9 mouse cellular contexts compared by ENCODE assay signal in the genomic region with DNA sequence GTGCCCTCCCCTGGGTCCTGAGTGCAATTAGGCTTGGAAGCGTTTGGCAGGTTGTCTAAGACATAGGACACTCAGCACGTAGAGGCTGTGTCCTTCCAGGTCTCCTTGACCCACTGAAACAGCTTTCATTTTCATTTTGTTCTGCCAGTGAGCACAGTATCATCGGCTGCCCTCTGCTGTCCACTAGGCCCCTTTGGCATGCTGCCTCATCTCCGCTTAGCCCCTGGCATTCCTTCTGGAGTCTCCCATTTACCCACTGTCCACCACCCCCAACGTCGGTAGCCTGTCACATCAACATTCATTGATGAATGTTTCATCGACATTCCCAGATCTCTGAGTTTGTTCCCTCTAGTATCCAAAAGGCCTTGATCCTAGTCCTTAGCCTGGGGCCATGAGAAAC. TPM values are rescaled to one million over a fixed set of nuclear protein-coding genes. Genes with fewer than 3 reads are reported as not detected.
DNase-seq lines count a peak whose midpoint lies in the region; ATAC-seq lines count a peak whose summit lies in the region.
"Had no signal": no experiment of that assay in that cellular context is flagged by ENCODE, and none has a peak within 500 bp of the region (broad histone marks: within the 10 kb centered on the region; RNA-seq: fewer than 3 reads in every experiment).

No protein-coding gene starts in this region.

- peak overlapping the region; percentile 9 for H3K4me3 ChIP-seq in hindbrain, embryonic 10.5 days
- H3K4me3 ChIP-seq in hindbrain, embryonic 13.5 days, result no peak overlapping the region
- 0 out of 2 replicates have a peak overlapping the region, but pooled peaks have one; percentile 12 for H3K4me3 ChIP-seq in embryonic facial prominence, embryonic 12.5 days
- peak overlapping the region; percentile 3; the same call in 1 of the 2 replicates for H3K4me3 ChIP-seq in kidney, embryonic 14.5 days (ENCODE audit: low read length)
- peak overlapping the region; percentile 45 for H3K4me3 ChIP-seq in lung, embryonic 16.5 days (ENCODE audit: low read length)

- WGBS in hindbrain, embryonic 10.5 days, result 90% methylated on average over 7 of the region's 7 CpGs
- WGBS in hindbrain, embryonic 13.5 days, result 90% methylated on average over 7 of the region's 7 CpGs
- WGBS in embryonic facial prominence, embryonic 12.5 days, result 86% methylated on average over 7 of the region's 7 CpGs
- 73% methylated on average over 7 of the region's 7 CpGs for WGBS in kidney, embryonic 14.5 days
- 63% methylated on average over 7 of the region's 7 CpGs for WGBS in lung, embryonic 16.5 days

- no peaks in the 10 kb centered on the region for H3K36me3 ChIP-seq in hindbrain, embryonic 10.5 days
- H3K36me3 ChIP-seq in hindbrain, embryonic 13.5 days, result no peaks in the 10 kb centered on the region
- no peaks in the 10 kb centered on the region for H3K36me3 ChIP-seq in embryonic facial prominence, embryonic 12.5 days
- no peaks in the 10 kb centered on the region for H3K36me3 ChIP-seq in kidney, embryonic 14.5 days (ENCODE audit: control insufficient read depth, insufficient read depth, low read length)
- no peaks in the 10 kb centered on the region for H3K36me3 ChIP-seq in lung, embryonic 16.5 days (ENCODE audit: control insufficient read depth, insufficient read depth, low read length)

- H3K27me3 ChIP-seq in hindbrain, embryonic 10.5 days (ENCODE audit: insufficient read depth, poor library complexity, severe bottlenecking), result no peaks in the 10 kb centered on the region
- no peaks in the 10 kb centered on the region for H3K27me3 ChIP-seq in hindbrain, embryonic 13.5 days
- no peaks in the 10 kb centered on the region for H3K27me3 ChIP-seq in embryonic facial prominence, embryonic 12.5 days
- no peaks in the 10 kb centered on the region for H3K27me3 ChIP-seq in kidney, embryonic 14.5 days (ENCODE audit: control insufficient read depth, insufficient read depth, low read length)
- no peaks in the 10 kb centered on the region for H3K27me3 ChIP-seq in lung, embryonic 16.5 days (ENCODE audit: control insufficient read depth, insufficient read depth, low read depth, low read length)

- 0 out of 2 replicates have a peak, but pooled peaks cover 4% of the 10 kb centered on the region for H3K4me1 ChIP-seq in hindbrain, embryonic 10.5 days (replicated peaks)
- H3K4me1 ChIP-seq in hindbrain, embryonic 13.5 days (replicated peaks), result no peaks in the 10 kb centered on the region
- H3K4me1 ChIP-seq in embryonic facial prominence, embryonic 12.5 days, result peaks cover 12% of the 10 kb centered on the region; the same call in 1 of the 2 replicates
- no peaks in the 10 kb centered on the region for H3K4me1 ChIP-seq in kidney, embryonic 14.5 days (ENCODE audit: control insufficient read depth, insufficient read depth, low read length)
- H3K4me1 ChIP-seq in lung, embryonic 16.5 days (replicated peaks; ENCODE audit: control insufficient read depth, insufficient read depth, low read length), result peaks cover 2% of the 10 kb centered on the region; the same call in 1 of the 2 replicates

- H3K9me3 ChIP-seq in hindbrain, embryonic 10.5 days, result no peaks in the 10 kb centered on the region
- no peaks in the 10 kb centered on the region for H3K9me3 ChIP-seq in hindbrain, embryonic 13.5 days
- no peaks in the 10 kb centered on the region for H3K9me3 ChIP-seq in embryonic facial prominence, embryonic 12.5 days
- H3K9me3 ChIP-seq in kidney, embryonic 14.5 days (ENCODE audit: control insufficient read depth, low read length), result no peaks in the 10 kb centered on the region
- no peaks in the 10 kb centered on the region for H3K9me3 ChIP-seq in lung, embryonic 16.5 days (ENCODE audit: control insufficient read depth, low read length)

- ATAC-seq in hindbrain, embryonic 13.5 days (ENCODE audit: low FRiP score), result no peak
- ATAC-seq in embryonic facial prominence, embryonic 12.5 days (ENCODE audit: insufficient number of reproducible peaks, insufficient read depth, low FRiP score, low TSS enrichment), result no peak
- ATAC-seq in kidney, embryonic 14.5 days (ENCODE audit: low FRiP score, low TSS enrichment), result no peak
- ATAC-seq in lung, embryonic 16.5 days (ENCODE audit: low read depth), result peak; percentile 48

- no peak overlapping the region for H3K9ac ChIP-seq in hindbrain, embryonic 13.5 days
- no peak overlapping the region for H3K9ac ChIP-seq in embryonic facial prominence, embryonic 12.5 days
- H3K9ac ChIP-seq in kidney, embryonic 14.5 days (ENCODE audit: low read depth, low read length), result peak overlapping the region; percentile 37; the same call in 1 of the 2 replicates
- H3K9ac ChIP-seq in lung, embryonic 16.5 days (ENCODE audit: low read length), result peak overlapping the region; percentile 42

- H3K4me2 ChIP-seq in hindbrain, embryonic 13.5 days, result no peak overlapping the region
- no peak overlapping the region for H3K4me2 ChIP-seq in embryonic facial prominence, embryonic 12.5 days (replicated peaks)
- peak overlapping the region; percentile 25; the same call in 1 of the 2 replicates for H3K4me2 ChIP-seq in kidney, embryonic 14.5 days (replicated peaks; ENCODE audit: low read depth, low read length)
- H3K4me2 ChIP-seq in lung, embryonic 16.5 days (ENCODE audit: low read depth, low read length), result peak overlapping the region; percentile 9; the same call in 1 of the 2 replicates

- DNase-seq in hindbrain, embryonic 10.5 days (ENCODE audit: low spot score), result no peak
- DNase-seq in yolk sac, embryonic 10.5 days (ENCODE audit: low spot score), result no peak
- DNase-seq in embryo, embryonic 9.5 days (ENCODE audit: extremely low spot score), result no peak
- DNase-seq in right cerebral cortex, postnatal 10 days (ENCODE audit: low spot score in 2 of 2), result no peak

- H3K27ac ChIP-seq in hindbrain, embryonic 10.5 days, result 0 out of 2 replicates have a peak overlapping the region, but pooled peaks have one; percentile 20
- H3K27ac ChIP-seq in hindbrain, embryonic 13.5 days, result no peak overlapping the region
- peak overlapping the region; percentile 30 for H3K27ac ChIP-seq in embryonic facial prominence, embryonic 12.5 days
- H3K27ac ChIP-seq in kidney, embryonic 14.5 days (ENCODE audit: low read depth, low read length), result peak overlapping the region; percentile 63; the same call in 1 of the 2 replicates
- peak overlapping the region; percentile 89 for H3K27ac ChIP-seq in lung, embryonic 16.5 days (ENCODE audit: low read length)

RNA-seq across cellular contexts. Expression of gene Icam2, which starts 6.0 kb away (rescaled TPM):
- polyA plus RNA-seq in hindbrain, embryonic 10.5 days (2016; fragmentation: Nextera tagmentation; extraction: Ambion mirVana), result 16.9 and 17.2 TPM in 2 replicates
- 12.8 and 13.8 TPM in 2 replicates for polyA plus RNA-seq in hindbrain, embryonic 13.5 days (2015; fragmentation: Nextera tagmentation; extraction: Ambion mirVana)
- polyA plus RNA-seq in embryonic facial prominence, embryonic 12.5 days (2016; fragmentation: Nextera tagmentation; extraction: Ambion mirVana), result 23.9 and 29.8 TPM in 2 replicates
- polyA plus RNA-seq in kidney, embryonic 14.5 days (2014; fragmentation: Nextera tagmentation; extraction: Ambion mirVana), result 65.4 and 76.2 TPM in 2 replicates
- polyA plus RNA-seq in lung, embryonic 16.5 days (2015; fragmentation: Nextera tagmentation; extraction: Ambion mirVana), result 108 and 126 TPM in 2 replicates

RNA-seq across cellular contexts. Expression of gene Prr29, which starts 16.6 kb away (rescaled TPM):
- polyA plus RNA-seq in hindbrain, embryonic 10.5 days (2016; fragmentation: Nextera tagmentation; extraction: Ambion mirVana), result not detected in 2 replicates
- polyA plus RNA-seq in hindbrain, embryonic 13.5 days (2015; fragmentation: Nextera tagmentation; extraction: Ambion mirVana), result not detected in 2 replicates
- polyA plus RNA-seq in embryonic facial prominence, embryonic 12.5 days (2016; fragmentation: Nextera tagmentation; extraction: Ambion mirVana), result not detected in 2 replicates
- polyA plus RNA-seq in kidney, embryonic 14.5 days (2014; fragmentation: Nextera tagmentation; extraction: Ambion mirVana), result 0.46 and 0.49 TPM in 2 replicates
- polyA plus RNA-seq in lung, embryonic 16.5 days (2015; fragmentation: Nextera tagmentation; extraction: Ambion mirVana), result 2.0 and 4.4 TPM in 2 replicates
- polyA plus RNA-seq: neural tube, embryonic 14.5 days had no signal

RNA-seq across cellular contexts. Expression of gene Scn4a, which starts 28.8 kb away (rescaled TPM):
- 0.05 TPM in 2 replicates for polyA plus RNA-seq in hindbrain, embryonic 10.5 days (2016; fragmentation: Nextera tagmentation; extraction: Ambion mirVana)
- polyA plus RNA-seq in hindbrain, embryonic 13.5 days (2015; fragmentation: Nextera tagmentation; extraction: Ambion mirVana), result 0.03 TPM in 1 of 2 replicates, not detected in the other
- polyA plus RNA-seq in embryonic facial prominence, embryonic 12.5 days (2016; fragmentation: Nextera tagmentation; extraction: Ambion mirVana), result 0.05 and 0.09 TPM in 2 replicates
- polyA plus RNA-seq in kidney, embryonic 14.5 days (2014; fragmentation: Nextera tagmentation; extraction: Ambion mirVana), result 0.29 and 0.35 TPM in 2 replicates
- 0.03 and 0.06 TPM in 2 replicates for polyA plus RNA-seq in lung, embryonic 16.5 days (2015; fragmentation: Nextera tagmentation; extraction: Ambion mirVana)
- polyA plus RNA-seq: neural tube, embryonic 14.5 days had no signal

Comparison
In these comparisons a context has a peak if more than half of its experiments do, and no peak if none do; other contexts are left out.
1. H3K4me2 ChIP-seq: peak in kidney, embryonic 14.5 days (single experiment) and lung, embryonic 16.5 days (single experiment); none in hindbrain, embryonic 13.5 days (single experiment) and embryonic facial prominence, embryonic 12.5 days (single experiment).
2. H3K9ac ChIP-seq: peak in kidney, embryonic 14.5 days (single experiment) and lung, embryonic 16.5 days (single experiment); none in hindbrain, embryonic 13.5 days (single experiment) and embryonic facial prominence, embryonic 12.5 days (single experiment).